Mouse (Mus musculus) right cerebral cortex, adult 18-20 months (tissue): ENCODE measurements around the gene Atp5h.
"Not testable (repeated sequence)": the region's sequence is repeated elsewhere in the genome, so short reads cannot be mapped to it uniquely, and the experiment has no call there.

Experiments used
- DNase-seq: peaks from one replicate; pipeline ENCODE4 v3.0.0; 2022; ENCODE audit warnings: mixed read lengths

Atp5h gene

DNA sequence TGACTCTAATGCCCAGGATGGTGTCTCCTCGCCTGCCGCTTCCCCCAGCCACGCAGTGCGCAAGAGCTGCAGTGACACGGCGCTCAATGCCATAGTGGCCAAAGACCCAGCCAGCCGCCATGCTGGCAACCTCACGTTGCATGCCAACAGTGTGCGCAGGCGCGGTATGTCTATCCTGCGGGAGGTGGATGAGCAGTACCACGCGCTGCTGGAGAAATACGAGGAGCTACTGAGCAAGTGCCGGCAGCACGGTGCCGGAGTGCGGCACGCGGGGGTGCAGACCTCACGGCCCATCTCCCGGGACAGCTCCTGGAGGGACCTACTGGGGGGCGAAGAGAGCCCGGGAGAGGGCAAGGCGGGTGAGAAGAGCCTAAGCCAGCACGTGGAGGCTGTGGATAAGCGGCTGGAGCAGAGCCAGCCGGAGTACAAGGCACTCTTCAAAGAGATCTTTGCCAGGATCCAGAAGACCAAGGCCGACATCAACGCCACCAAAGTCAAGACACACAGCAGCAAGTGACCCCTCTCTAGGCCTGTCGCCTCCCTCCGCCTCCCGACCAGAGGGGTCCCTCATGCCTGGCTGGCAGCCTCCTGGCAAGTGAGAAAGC is 25.9 kb downstream of the Atp5h start:
- DNase-seq, result no peak

DNA sequence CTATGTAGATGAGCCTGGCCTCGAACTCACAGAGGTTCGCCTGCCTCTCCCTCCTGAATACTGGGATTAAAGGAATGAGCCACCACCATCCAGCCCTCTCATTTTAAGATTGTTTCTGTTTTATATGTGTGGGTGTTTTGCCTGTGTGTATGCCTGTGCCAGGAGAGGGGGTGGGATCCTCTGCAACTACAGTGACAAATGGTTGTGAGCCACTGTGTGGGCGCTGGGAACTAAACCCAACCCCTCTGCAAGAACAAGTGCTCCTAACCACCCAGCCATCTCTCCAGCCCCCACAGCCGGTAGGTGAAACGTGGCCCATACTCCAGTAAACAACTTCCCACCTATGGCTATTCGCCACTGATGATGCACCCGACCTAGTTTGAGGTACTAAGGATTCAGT is 28.4 kb downstream of the Atp5h start:
- no peak for DNase-seq

DNA sequence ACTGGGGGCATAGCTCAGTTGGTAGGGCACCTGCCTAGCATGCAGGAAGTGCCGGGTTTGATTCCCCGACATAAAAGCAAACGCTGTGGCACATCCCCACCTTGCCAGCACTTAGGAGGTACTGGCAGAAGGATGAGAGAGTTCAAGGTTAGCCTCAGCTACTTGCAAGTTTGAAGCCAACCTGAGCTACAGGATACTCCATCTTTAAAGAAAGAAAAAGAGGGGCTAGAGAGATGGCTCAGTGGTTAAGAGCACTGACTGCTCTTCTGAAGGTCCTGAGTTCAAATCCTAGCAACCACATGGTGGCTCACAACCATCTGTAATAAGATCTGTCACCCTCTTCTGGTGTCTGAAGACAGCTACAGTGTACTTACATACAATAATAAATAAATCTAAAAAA is 32.9 kb downstream of the Atp5h start:
- not testable (repeated sequence) for DNase-seq

DNA sequence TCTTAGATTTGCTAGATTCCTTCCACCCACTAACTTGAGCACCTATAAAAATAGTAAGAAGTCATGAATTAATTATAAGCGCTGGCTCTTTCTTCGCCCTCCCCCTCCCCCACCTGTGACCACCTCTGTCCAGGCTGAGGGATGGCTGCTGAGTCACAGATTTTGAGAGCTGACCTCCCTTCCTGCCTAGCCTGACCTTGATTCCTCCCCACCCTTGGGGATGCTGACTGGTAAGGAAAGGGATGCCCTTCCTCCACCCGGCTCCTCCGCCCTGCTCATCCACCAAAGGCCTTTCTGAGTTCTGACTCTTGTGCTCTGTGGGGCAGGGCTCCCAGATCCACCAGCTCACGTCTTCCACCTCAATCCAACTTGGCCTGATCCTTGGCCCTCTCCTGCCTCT is 35.2 kb downstream of the Atp5h start:
- DNase-seq, result no peak

DNA sequence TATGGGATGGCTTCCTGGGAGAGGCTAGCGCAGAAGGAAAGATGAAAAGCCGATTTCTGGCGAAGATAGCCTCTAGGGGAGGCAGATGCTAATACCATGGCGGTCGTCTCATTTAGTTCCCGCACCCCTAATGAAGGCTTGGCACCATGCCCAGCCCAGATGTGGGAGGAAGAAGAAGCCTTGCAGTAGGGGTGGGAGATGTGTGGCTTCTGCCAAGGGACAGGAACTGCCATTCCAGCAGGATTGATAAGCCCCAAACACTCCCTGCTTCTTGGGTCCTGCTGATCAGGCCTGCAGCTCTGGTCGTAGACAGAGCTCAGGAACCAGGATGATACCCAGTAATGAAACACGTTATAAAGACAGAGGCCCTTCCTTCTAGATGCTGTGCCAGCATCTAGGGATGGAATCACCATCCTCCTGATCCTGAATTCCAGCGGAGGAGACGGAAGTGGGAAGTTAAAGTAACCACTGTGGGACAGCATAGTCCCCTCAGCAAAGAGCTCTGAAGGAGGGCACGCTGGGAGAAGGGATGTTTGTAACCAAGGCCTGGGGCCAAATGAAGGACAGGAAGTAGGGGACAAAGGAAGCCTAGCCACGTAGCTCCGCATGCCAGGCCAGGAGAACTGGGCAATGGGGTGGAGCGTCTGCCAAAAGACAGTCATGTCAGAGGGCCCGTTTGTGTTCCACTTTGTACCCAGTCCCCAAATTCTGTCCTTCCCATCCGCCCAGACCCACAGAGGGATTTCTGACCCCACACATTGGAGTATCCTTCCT is 35.9 kb downstream of the Atp5h start:
- peak; percentile 61 for DNase-seq

DNA sequence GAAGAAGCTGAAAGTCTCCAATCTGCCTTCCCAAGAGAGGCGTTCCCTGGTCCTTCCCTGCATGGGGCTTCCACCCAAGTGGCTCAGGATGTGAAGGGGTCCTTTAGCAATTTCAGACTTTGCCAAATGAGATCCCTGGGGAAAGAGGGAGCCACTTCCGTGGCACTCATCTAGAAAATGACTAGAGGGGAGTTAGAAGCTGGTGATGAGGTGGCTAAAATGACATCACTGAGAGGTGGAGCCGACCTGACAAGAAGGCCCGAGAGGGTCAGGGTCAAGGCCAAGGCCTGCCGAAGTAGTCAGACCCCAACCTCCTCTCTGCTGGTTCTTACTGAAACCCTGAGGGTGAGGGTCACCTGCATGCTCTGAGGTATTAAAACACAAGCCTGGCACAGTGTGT is 36.9 kb downstream of the Atp5h start:
- DNase-seq, result no peak

DNA sequence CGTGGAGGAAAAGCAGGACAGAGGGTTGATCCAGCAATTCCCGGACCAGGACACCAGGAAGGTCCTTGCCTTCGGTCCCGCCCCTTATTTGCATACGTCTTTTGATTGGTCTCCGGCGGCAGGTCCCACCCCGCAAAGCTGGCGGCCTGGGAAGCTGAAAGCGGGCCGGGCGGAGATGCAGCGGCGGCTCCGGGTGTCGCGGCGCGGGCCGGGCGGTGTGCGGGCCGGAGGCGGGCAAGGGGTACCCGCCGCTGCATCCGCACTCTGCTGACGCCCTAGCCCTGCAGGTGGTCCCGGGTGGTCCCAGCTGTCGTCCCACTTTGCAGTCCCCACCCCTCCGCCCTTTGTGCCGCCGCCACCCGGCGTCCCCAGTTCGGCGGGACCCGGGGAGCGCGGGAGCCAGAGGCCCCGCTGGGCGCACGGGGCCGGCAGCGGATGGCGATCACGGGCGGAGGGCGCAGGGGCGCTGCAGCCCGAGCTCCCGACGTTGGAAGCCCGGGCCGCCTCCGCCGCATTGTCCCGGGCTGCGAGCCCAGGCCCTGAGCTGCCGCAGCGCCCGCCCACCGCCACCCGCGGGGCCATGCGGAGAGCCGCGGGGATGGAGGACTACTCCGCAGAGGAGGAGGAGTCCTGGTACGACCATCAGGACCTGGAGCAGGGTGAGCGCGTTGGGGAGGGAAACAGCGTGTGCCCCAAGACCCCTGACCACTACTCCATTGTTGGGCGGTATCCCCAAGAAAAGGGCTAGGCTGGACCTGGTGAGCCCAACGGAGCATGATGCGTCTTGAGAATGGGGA is 37.8 kb downstream of the Atp5h start, which contains the start of gene Cdr2l:
TSS of gene Cdr2l (plus strand) at position 174 of the 797 bp plus-strand sequence.
- peak; percentile 92 for DNase-seq

DNA sequence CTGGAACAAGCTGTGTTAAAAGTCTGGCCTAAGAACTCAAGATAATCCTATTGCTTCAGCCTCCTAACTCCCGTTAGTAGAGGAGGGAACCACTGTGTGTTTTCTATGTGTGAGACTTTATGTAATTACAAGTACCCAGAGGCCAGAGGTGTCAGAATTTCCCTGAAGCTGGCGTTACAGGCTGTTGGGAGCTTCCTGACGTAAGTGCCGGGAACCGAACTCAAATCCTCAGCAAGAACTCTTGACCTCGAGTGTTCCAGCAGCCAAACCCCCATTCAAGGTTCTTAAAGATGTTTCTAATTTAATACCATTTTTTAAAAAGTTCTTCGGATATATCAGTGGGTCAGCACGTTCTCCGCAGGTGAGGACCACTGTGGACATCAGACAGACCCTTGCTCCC is 38.5 kb downstream of the Atp5h start:
- no peak for DNase-seq

DNA sequence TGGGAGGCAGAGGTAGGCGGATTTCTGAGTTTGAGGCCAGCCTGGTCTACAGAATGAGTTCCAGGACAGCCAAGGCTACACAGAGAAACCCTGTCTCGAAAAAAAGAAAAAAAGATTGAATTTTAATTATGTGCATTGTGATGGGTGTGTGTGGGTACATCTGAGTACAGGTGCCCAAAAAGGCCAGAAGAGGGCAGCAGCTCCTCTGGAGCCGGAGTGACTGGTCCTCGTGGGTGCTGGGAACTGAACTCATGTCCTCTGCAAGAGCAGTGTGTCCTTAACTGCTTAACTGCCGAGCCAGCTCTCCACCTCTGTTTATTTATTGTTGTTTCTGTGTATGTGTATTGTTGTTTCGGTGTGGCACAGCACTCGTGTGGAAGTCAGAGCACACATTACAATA is 41.9 kb downstream of the Atp5h start:
- DNase-seq, result no peak

DNA sequence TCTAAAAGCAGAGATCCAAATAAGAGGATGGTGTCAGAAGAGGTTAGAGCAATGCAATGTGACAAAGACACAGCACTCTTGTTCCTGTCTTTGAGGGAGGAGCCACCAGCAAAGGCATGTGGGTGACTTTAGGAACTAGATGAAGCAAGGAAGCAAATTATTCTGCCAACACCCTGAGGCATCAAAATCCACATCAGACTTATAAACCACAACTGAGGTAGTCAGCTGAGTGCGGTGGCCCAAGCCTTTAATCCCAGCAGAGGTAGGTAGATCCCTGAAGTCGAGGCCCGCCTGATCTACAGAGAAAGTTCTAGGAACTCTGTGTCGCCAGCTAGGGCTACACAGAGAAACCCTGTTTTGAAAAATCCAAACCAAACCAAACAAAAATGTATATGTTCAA is 42.5 kb downstream of the Atp5h start:
- no peak for DNase-seq

DNA sequence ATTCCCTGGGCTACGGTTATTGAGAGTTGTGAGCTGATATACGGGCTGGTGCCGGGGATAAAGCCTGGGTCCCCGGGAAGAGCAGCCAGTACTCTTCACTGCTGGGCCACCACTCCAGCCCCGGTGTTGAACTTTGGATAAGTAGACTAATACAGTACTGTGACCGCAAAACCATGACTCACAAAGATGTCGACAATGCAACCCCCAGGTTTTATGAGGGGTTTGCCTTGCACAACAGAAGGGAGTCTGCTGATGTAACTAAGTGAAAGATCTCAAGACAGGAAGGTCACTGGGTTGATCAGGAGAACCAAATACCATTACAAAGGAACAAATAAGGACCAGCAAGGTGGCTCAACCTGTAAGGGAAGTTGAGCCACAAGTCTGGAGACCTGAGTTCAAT is 43.0 kb downstream of the Atp5h start:
- DNase-seq, result no peak

DNA sequence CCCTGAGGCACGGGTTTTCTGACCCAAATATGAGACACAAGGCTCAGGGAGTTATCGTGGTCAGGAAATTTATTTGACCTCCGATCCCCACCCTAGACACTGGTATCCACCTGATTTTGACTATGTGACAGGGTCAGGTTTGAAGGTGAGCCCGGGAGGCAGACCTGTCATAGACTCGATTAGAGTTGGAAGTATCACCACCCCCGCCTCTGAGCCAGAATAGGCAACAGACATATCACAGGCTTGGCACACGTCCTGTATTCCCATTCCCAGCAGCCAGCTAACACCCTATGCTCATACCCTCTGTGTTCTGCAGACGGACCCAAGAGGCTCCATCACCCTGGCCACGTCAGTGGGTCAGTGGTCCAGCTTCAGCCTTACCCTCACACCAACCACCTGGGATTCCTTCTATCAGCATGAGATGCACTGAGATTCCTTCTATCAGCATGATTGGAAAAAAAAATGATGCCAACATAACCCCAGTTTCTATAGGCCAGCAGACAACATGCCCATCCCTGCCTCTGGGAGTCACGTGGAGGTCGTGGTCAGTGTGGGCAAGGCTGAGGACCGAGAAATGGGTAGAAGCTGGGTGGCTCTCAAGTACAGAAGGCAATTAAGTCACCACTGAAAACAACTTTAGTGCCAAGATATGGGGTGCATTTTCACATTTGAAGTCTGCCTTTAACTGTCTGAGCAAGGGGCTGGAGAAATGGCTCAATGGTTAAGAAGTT is 44.9 kb downstream of the Atp5h start:
- DNase-seq, result peak; percentile 72

DNA sequence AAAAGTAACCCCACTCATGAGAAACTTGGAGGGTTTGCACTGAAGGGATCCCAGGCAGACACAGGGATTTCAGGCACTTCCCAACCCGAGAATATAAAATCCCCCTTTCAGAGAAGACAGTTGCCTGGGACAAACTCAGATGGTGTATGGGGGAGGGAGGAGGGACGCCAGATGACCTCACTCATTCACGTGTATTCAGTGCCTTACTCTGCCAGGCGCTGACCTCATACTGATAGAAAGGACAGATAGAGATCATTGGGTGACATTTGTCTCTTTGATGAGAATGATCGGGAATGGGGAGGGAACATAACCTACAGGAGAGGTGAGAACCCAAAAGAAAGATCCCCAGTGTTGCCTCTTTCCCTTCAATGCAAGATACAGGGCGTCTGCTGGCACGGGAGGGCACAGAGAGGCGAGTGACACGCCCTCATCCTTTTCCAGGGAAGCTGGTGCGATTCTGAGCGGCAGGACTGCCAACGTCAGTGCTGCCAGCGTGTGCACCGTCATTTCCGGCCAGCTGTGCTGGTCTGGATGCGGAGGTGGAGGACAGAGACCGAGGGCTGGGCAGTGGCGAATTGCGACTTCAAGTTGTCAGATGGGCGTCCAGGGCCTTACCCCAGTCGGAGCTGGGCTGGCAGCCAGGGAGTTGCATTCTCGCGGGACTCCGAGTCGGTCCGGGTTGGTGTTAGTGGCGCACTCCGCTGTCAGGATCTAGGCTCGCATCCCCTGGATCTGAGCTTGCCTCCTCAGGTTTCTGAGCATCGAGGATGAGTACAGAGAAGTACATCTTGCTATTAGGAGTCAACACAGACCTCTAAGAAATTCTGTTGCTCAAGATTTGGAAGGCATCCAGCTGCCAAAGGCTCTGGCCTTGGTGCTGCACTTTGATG is 45.7 kb downstream of the Atp5h start:
- peak; percentile 86 for DNase-seq

DNA sequence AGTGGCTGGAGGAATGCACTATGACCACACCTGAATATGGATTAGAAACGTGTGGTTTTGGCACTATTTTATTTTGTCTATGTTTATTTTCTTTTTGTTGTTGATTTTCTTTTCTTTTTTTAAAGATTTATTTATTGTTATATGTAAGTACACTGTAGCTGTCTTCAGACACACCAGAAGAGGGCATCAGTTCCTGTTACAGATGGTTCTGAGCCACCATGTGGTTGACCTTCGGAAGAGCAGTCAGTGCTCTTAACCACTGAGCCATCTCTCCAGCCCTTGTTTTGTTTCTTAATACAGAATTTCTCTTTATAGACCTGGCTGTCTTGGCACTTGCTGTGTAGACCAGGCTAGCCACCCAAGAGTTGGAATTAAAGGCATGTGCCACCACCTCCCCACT is 47.0 kb downstream of the Atp5h start:
- DNase-seq, result no peak

DNA sequence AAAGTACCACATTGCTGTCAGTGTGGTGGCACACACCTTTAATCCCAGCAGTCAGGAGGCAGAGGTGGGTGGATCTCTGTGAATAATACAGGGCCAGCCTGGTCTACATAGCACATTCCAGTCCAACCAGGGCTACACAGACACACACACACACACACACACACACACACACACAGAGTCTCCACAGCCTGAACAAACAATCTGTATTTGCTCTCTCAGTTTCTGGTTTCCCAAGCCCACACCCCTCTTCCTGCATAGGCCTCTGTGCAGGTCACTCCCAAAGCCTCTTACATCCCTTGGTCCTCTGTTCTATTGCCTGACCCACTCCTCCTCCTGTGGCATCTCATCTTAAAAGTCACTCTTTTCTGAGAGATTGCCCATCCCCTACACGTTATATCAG is 47.7 kb downstream of the Atp5h start:
- DNase-seq, result no peak

DNA sequence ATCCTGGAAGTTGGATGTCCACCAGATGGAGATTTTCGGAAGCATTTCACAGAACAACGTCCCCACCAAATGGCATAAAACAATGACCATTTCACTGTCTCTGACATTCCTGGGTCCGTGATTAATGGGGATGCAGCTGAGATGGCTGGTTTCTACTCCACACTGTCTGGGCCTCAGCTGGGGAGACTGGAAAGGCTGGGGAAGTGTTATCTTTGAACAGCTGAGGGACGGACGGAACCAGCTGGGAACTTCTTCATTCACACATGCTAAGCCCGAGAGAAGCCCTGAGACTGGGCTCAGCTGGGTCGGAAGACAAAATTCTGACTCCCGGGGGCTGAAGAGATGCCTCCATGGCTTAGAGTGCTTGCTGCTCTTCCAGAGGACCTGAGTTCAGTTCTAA is 48.4 kb downstream of the Atp5h start:
- DNase-seq, result no peak

DNA sequence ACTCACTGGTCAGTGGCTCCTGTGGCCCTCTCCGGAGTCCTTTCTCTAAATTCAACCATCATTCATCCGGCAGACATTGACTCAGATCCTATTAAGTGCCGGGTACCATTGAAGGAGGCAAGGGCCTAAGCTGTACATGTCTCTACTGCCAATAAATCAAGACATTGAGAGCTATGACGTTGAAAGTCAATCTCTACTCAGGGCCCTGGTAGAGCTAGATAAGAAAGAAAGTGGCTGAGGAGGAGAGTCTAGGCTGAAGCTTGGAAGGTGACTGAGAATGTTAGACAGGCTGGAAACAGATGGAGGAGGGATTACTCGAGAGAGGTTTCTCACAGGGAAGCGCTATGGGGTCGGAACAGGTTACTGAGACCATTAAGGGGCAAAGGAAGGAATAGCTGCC is 49.4 kb downstream of the Atp5h start:
- no peak for DNase-seq

DNA sequence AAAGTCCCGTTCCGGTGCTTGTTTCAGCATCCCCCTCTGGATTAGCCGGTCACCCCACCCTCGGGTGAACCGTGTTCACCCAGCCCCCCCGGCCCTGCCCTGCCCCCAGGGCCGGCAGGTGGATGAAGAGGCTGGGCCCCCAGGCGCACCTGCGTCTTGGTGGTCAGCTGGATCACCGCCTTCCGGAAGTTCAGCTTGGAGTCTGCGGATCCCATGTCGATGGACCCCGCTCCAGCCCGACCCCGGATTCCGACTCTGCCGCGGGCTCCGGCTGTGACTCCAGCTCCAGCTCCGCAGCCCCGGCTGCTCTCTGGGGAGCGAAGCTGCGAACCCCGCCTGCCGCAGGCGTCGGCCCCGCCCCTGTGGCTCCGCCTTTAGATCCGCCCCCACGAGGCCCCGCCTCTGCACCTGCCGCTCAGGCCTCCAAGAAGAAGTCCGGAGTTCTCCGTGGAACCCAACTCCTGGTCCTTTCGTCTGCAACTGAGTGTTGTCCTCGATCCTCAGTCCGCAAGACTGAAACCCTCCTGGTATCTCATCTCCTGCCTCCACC is 52.3 kb downstream of the Atp5h start, which contains the start of gene Hid1:
TSS of gene Hid1 (minus strand) at position 362 of the 550 bp plus-strand sequence.
- DNase-seq, result peak; percentile 93

DNA sequence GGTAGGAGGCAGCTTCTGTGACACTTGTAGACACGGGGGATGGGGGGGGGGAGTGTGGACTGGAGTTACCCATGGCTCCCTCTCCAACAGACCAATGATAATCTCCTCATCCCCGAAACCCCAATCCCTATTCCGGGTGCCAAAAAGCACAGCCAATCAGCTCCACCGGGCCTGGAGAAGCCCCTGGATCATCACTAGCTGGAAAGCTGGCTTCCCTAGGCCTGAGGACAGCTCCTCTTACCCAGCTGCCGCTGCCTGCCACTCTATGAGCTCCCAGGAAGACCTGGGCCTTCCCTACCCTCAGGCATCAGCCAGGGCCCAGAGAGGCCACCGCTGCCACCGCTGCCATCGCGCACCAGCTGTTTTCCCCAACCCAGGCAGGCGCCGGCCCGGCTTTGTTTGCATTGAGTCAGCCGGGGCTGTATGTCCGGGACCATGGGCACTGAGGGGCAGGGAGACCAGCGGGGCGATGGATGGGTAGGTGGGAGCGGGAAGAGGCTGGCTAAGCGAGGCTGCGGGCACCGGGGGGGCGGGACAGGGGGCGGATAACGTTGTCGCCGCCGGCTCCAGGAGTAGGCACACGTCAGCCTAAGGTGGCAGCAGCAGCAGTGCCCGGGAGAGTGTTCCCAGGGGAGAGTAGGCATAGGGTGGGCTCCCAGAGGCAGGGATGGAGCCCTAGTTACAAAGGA is 52.9 kb downstream of the Atp5h start:
- DNase-seq, result peak; percentile 73

DNA sequence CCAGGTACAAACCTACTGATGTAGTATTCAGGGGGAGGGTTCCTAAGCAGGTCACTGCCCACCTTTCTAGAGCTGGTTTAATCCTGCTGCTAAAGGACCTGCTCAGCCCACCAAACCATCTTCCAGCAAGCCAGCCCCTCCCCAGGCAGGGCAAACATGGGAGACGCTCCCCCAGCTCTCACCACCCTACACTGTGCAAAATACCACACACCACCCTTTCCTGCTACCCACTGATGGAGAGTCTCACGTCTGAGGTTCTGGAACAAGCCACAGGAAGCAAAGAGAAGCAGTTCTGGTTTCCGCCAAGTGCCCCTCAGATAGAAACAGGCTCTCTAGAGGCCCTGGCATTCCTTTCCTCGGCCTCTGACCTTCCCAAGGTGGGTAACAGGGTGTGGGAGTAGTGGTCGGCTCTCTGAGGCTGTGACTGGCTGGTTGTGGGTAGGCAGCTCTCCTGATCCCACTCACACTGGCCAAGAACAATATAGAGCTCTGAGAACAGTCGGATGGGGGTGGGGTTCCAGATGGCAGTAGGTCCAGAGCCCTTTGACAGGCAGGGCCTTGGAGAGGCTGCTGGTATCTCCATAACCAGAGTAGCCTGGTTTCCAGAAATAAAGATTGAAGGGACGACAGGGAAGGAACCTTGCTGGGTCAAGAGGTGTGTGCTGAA is 53.6 kb downstream of the Atp5h start:
- no peak for DNase-seq
